Mouse (Mus musculus) neural tube, embryonic 14.5 days (tissue): Measurements from ENCODE around the gene Esr1. TPM values are rescaled to one million over a fixed set of nuclear protein-coding genes. Genes with fewer than 3 reads are reported as not detected.

Experiments
- ATAC-seq: fragments of 200-750 bp; cut with Nextera tagmentation; 2 replicates; pipeline ENCODE4 v1.8.0; 2017; ENCODE audit warnings: low read depth, mild to moderate bottlenecking, moderate TSS enrichment, moderate library complexity
- H3K27ac ChIP-seq: fragments of 300-500 bp; sonication (generic); 2 replicates; pipeline ENCODE4 v1.5.1; 2014; ENCODE audit warnings: low read depth, mild to moderate bottlenecking, control low read depth, low read length, moderate library complexity, mixed read lengths
- H3K27me3 ChIP-seq: fragments of 300-500 bp; sonication (generic); 2 replicates; pipeline ENCODE4 v1.6.1; 2014; ENCODE audit warnings: low read length; ENCODE audit not compliant: control insufficient read depth, insufficient read depth
- H3K36me3 ChIP-seq: fragments of 300-500 bp; sonication (generic); 2 replicates; pipeline ENCODE4 v1.6.1; 2014; ENCODE audit warnings: low read length, mixed read lengths; ENCODE audit not compliant: control insufficient read depth, insufficient read depth
- H3K4me1 ChIP-seq: fragments of 300-500 bp; sonication (generic); 2 replicates; pipeline ENCODE4 v1.6.1; 2014; ENCODE audit warnings: low read length; ENCODE audit not compliant: control insufficient read depth, insufficient read depth
- H3K4me2 ChIP-seq: fragments of 300-500 bp; sonication (generic); 2 replicates; pipeline ENCODE4 v1.6.1; 2014; ENCODE audit warnings: mild to moderate bottlenecking, low read depth, low read length, control low read depth
- H3K4me3 ChIP-seq: fragments of 300-500 bp; sonication (generic); 2 replicates; pipeline ENCODE4 v1.5.1; 2014; ENCODE audit warnings: low read depth, low read length, control low read depth, mixed read lengths
- H3K9ac ChIP-seq: fragments of 300-500 bp; sonication (generic); replicated peaks from 2 replicates; pipeline ENCODE4 v1.6.1; 2014; ENCODE audit warnings: low read depth, mild to moderate bottlenecking, control low read depth, low read length, mixed read lengths
- H3K9me3 ChIP-seq: fragments of 300-500 bp; sonication (generic); 2 replicates; pipeline ENCODE4 v1.6.1; 2016; ENCODE audit warnings: low read length; ENCODE audit not compliant: control insufficient read depth
- WGBS: fragments of 180-500 bp; shearing (Covaris S2); extraction: QIAGEN DNeasy Blood & Tissue Kit; methylation state at CpG from one replicate; pipeline ENCODE4 v1.1.7; 2014; 5-methylcytosine and 5-hydroxymethylcytosine counted together
- polyA plus RNA-seq: library from polyadenylated mRNA; unstranded; fragments of >200 nt; fragmentation: Nextera tagmentation; extraction: Ambion mirVana; gene quantifications from 2 replicates; pipeline ENCODE4 v1.2.1, GENCODE M21; 2014

The Esr1 gene
- polyA plus RNA-seq, 1 experiment from 2014 or later, result 0.60 TPM

DNA sequence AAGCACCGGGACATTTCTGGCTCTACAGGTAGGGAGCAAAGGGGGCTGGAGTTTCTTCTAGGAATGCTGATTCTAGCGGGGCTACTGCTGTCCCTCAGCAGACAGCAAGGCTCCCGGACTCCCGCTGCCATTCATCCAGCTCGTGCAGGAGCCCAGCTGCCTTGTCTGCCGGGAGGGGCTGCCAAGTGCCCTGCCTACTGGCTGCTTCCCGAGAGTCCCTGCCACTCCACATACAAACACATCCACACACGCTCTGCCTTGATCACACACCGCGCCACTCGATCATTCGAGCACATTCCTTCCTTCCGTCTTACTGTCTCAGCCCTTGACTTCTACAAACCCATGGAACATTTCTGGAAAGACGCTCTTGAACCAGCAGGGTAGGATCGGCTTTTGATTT lies 98.5 kb downstream of the Esr1 start:
- H3K36me3 ChIP-seq, result no peaks in the 10 kb centered on the region
- WGBS, result 4% methylated on average over 15 of the region's 15 CpGs
- no peaks in the 10 kb centered on the region for H3K9me3 ChIP-seq
- H3K4me2 ChIP-seq, result peak overlapping the region; percentile 63
- no peak overlapping the region for H3K27ac ChIP-seq
- H3K9ac ChIP-seq, result peak overlapping the region; percentile 32; the same call in 1 of the 2 replicates
- H3K27me3 ChIP-seq, result peaks cover 18% of the 10 kb centered on the region; the same call in 1 of the 2 replicates
- H3K4me1 ChIP-seq, result peaks cover 9% of the 10 kb centered on the region; the same call in 1 of the 2 replicates
- peak overlapping the region; percentile 24 for H3K4me3 ChIP-seq
- peak; percentile 49; the same call in 1 of the 2 replicates for ATAC-seq

GRCm38 (mm10) chr10:4711434-4711833 lies 100.0 kb downstream of the Esr1 start:
- Histone ChIP-seq H3K36me3 (no peaks in the 10 kb centered on the region), H3K27ac (no peak overlapping the region), H3K4me2 (no peak overlapping the region), H3K9ac (no peak overlapping the region), H3K27me3 (peaks cover 20% of the 10 kb centered on the region), H3K9me3 (no peaks in the 10 kb centered on the region), H3K4me3 (no peak overlapping the region), H3K4me1 (peaks cover 9% of the 10 kb centered on the region; the same call in 1 of the 2 replicates)
- no peak for ATAC-seq
- WGBS, result 50% methylated on average over 5 of the region's 5 CpGs

DNA sequence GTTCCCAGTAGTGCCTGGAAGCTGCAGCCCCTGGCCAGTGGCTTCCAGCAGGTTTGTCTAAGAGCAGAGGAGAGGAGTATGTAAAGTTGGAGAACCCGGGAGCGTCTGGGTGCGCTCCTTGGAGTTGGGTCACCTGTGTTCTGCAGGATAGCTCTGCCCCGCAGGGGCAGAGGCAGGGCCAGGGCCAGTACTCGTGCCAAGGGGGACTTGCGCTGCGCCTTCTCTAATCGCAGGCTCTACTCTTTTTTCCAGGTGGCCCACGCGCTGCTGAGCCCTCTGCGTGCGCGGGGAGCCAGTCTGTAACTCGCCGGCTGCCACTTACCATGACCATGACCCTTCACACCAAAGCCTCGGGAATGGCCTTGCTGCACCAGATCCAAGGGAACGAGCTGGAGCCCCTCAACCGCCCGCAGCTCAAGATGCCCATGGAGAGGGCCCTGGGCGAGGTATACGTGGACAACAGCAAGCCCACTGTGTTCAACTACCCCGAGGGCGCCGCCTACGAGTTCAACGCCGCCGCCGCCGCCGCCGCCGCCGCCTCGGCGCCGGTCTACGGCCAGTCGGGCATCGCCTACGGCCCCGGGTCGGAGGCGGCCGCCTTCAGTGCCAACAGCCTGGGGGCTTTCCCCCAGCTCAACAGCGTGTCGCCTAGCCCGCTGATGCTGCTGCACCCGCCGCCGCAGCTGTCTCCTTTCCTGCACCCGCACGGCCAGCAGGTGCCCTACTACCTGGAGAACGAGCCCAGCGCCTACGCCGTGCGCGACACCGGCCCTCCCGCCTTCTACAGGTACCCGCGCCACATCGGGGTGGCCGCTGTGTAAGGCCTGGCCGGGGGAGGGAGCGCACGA lies 100.9 kb downstream of the Esr1 start:
- Histone ChIP-seq H3K9me3 (no peaks in the 10 kb centered on the region), H3K27ac (no peak overlapping the region), H3K4me3 (peak overlapping the region; percentile 52), H3K36me3 (no peaks in the 10 kb centered on the region), H3K9ac (peak overlapping the region; percentile 64), H3K27me3 (peaks cover 20% of the 10 kb centered on the region), H3K4me1 (peaks cover 9% of the 10 kb centered on the region; the same call in 1 of the 2 replicates), H3K4me2 (peak overlapping the region; percentile 96)
- ATAC-seq, result peak; percentile 82
- 2% methylated on average over 55 of the region's 68 CpGs for WGBS

GRCm38 (mm10) chr10:4713398-4713797 lies 102.0 kb downstream of the Esr1 start:
- Histone ChIP-seq H3K4me1 (peaks cover 9% of the 10 kb centered on the region; the same call in 1 of the 2 replicates), H3K36me3 (no peaks in the 10 kb centered on the region), H3K9me3 (no peaks in the 10 kb centered on the region), H3K9ac (no peak overlapping the region), H3K27me3 (peaks cover 20% of the 10 kb centered on the region), H3K27ac (no peak overlapping the region), H3K4me2 (no peak overlapping the region), H3K4me3 (no peak overlapping the region)
- ATAC-seq, result no peak
- 51% methylated on average over 10 of the region's 10 CpGs for WGBS

DNA sequence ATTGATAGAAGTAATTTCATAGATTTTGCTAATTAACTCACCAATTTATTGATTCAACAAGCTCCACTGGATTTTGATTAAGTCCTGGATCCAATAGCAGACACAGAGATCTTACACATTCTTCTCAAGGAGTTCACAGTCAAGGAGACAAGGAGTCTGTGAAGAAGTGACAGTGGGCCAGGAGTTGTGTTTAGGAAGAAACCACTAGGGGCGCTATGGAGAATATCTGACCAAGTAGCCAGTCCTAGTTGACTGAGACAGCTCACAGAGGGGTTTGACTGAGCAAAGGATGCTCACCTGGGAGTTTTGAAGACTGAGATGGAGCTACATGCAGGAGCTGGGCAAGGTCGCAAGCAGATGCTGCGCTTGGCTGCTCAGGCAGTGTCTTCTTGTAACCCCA lies 113.5 kb downstream of the Esr1 start:
- Histone ChIP-seq H3K9ac (no peak overlapping the region), H3K4me2 (no peak overlapping the region), H3K9me3 (no peaks in the 10 kb centered on the region), H3K4me1 (no peaks in the 10 kb centered on the region), H3K27me3 (no peaks in the 10 kb centered on the region), H3K4me3 (no peak overlapping the region), H3K36me3 (no peaks in the 10 kb centered on the region), H3K27ac (no peak overlapping the region)
- WGBS, result 48% methylated on average over 3 of the region's 3 CpGs
- no peak for ATAC-seq

- H3K4me1 ChIP-seq, result no peaks in the 10 kb centered on the region
- ATAC-seq, result no peak
- H3K9ac ChIP-seq, result no peak overlapping the region
- H3K27me3 ChIP-seq, result no peaks in the 10 kb centered on the region
- 37% methylated on average over 6 of the region's 6 CpGs for WGBS
- H3K4me2 ChIP-seq, result no peak overlapping the region
- no peak overlapping the region for H3K27ac ChIP-seq
- H3K4me3 ChIP-seq, result no peak overlapping the region
- no peaks in the 10 kb centered on the region for H3K36me3 ChIP-seq
- no peaks in the 10 kb centered on the region for H3K9me3 ChIP-seq
Measured at GRCm38 (mm10) chr10:4726141-4726540, 114.7 kb downstream of the Esr1 start.

- H3K9ac ChIP-seq, result no peak overlapping the region
- H3K27ac ChIP-seq, result no peak overlapping the region
- ATAC-seq, result no peak
- H3K36me3 ChIP-seq, result no peaks in the 10 kb centered on the region
- H3K4me3 ChIP-seq, result no peak overlapping the region
- 42% methylated on average over 2 of the region's 2 CpGs for WGBS
- no peaks in the 10 kb centered on the region for H3K27me3 ChIP-seq
- no peaks in the 10 kb centered on the region for H3K4me1 ChIP-seq
- no peak overlapping the region for H3K4me2 ChIP-seq
- H3K9me3 ChIP-seq, result no peaks in the 10 kb centered on the region
Measured at GRCm38 (mm10) chr10:4732328-4732727, 120.9 kb downstream of the Esr1 start.

DNA sequence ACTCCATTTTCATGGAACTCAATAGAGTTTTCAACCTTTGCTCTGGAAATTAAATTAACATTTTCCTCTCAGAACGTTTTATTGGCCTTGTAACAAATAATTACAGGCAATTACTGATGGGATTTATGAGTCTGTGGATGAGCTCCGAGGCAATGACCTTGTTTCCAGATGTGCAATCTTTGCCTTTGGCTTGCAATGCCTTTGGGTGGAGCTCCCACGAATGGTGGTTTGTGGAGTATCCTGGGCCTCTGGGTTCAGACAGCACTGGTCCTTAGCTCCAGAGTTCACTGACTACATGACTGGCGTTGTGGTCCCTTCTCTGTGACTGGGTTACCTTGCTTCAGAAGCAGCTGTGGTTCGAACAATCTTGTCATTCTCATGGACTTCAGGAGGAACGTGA lies 122.6 kb downstream of the Esr1 start:
- ATAC-seq, result no peak
- Histone ChIP-seq H3K27me3 (no peaks in the 10 kb centered on the region), H3K4me2 (no peak overlapping the region), H3K4me3 (no peak overlapping the region), H3K27ac (no peak overlapping the region), H3K4me1 (no peaks in the 10 kb centered on the region), H3K9ac (no peak overlapping the region), H3K36me3 (no peaks in the 10 kb centered on the region), H3K9me3 (no peaks in the 10 kb centered on the region)
- 67% methylated on average over 6 of the region's 6 CpGs for WGBS

- H3K4me1 ChIP-seq, result no peaks in the 10 kb centered on the region
- H3K27me3 ChIP-seq, result no peaks in the 10 kb centered on the region
- WGBS, result 88% methylated on average over 2 of the region's 2 CpGs
- no peaks in the 10 kb centered on the region for H3K36me3 ChIP-seq
- no peak overlapping the region for H3K4me2 ChIP-seq
- H3K27ac ChIP-seq, result no peak overlapping the region
- no peaks in the 10 kb centered on the region for H3K9me3 ChIP-seq
- no peak overlapping the region for H3K9ac ChIP-seq
- no peak overlapping the region for H3K4me3 ChIP-seq
- no peak for ATAC-seq
Measured at GRCm38 (mm10) chr10:4734942-4735341, 123.5 kb downstream of the Esr1 start.
